Mouse (Mus musculus): ENCODE data around the gene Fcgrt. TPM values are rescaled to one million over a fixed set of nuclear protein-coding genes. Genes with fewer than 3 reads are reported as not detected.

Fcgrt gene
- total and polyA plus RNA-seq, 3 experiments: 0.13 to 0.16 TPM; not detected in 1

GRCm38 (mm10) chr7:45062239-45062835 lies 41.3 kb downstream of the Fcgrt start, which contains the start of the genes Nosip and Prrg2 (continued):
- TF ChIP-seq KAT2A (IDR thresholded peaks at IDR 0.05; ENCODE audit: insufficient replicate concordance, low read length) (peak; percentile 84; the same call in 1 of the 2 replicates), ETS1 (conservative IDR thresholded peaks at IDR 0.05; ENCODE audit: low read depth, low read length) (peak; percentile 54; the same call in 1 of the 2 replicates), IRF4 (IDR thresholded peaks at IDR 0.05; ENCODE audit: low read depth, low read length) (peak; percentile 81), E2F4 (IDR thresholded peaks at IDR 0.05; ENCODE audit: insufficient replicate concordance, low read depth, low read length) (peak; percentile 83; the same call in 1 of the 2 replicates), TCF12 (IDR thresholded peaks at IDR 0.05; ENCODE audit: low read depth, low read length) (peak; percentile 91), MAX (IDR thresholded peaks at IDR 0.05; ENCODE audit: low read length) (peak; percentile 59; the same call in 1 of the 2 replicates), BHLHE40 (IDR thresholded peaks at IDR 0.05; ENCODE audit: low read depth, low read length) (peak; percentile 61), ZNF384 (IDR thresholded peaks at IDR 0.05; ENCODE audit: low read depth, low read length) (no peak; the same call in 1 of the 2 replicates)

DNA sequence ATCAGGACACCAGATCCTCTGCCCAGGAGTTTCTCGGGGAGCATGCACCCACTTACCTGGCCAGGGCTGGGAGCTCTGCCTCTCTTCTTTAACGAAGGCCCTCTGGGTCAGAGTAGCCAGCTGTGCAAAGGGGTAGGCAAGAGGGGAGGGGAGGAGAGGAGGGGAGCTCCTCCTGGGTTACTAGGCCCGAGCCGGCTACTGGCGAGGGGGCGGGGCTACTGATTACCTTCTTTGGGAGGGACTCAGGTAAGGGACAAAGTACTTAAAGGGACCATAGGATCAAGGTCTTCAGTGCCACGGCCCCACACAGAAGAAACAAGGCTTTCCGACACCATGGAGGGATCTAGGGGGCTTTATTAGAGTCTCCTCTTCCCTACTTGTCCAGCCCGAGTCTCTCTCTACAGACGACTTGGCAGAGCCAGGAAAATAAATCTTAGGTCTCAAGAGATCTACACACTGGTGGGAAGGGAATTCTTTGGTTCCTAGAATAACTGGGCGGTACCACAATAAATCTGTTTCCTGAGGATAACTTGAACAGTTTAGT lies 42.0 kb downstream of the Fcgrt start:
- in situ Hi-C loops (cut with MboI; ENCODE audit: low pct_ligation_motif_present, low pct_unique_long_range_greater_than_20kb, low sequenced_read_pairs): no loop called here
- Histone ChIP-seq H3K4me2 (ENCODE audit: insufficient read depth, low read depth, poor library complexity, severe bottlenecking) (peak overlapping the region; percentile 76), H3K9me3 (replicated peaks; ENCODE audit: low read length) (no peaks in the 10 kb centered on the region), H3K79me2 (replicated peaks; ENCODE audit: control insufficient read depth, extremely low read depth, insufficient read depth, poor library complexity, severe bottlenecking) (peaks cover 33% of the 10 kb centered on the region), H3K4me1 (ENCODE audit: control insufficient read depth in 1 of 2, insufficient read depth in 2 of 2) (peaks cover 5 to 43% of the 10 kb centered on the region in 2 experiments), H3K36me3 (replicated peaks in 1 of 2; ENCODE audit: control insufficient read depth in 1 of 2, insufficient read depth in 1 of 2, low read length in 1 of 2) (peaks cover 0 to 26% of the 10 kb centered on the region in 2 experiments), H3K27ac (ENCODE audit: insufficient read depth, low read depth) (no peak overlapping the region), H3K4me3 (replicated peaks in 1 of 3; ENCODE audit: low read depth in 2 of 3, low read length in 2 of 3, poor library complexity in 1 of 3) (peak overlapping the region; percentile 21 to 99 (median 82)), H3K27me3 (replicated peaks) (no peaks in the 10 kb centered on the region), H3K9ac (ENCODE audit: insufficient read depth, low read depth) (peak overlapping the region; percentile 53)
- peak; percentile 24 for DNase-seq (ENCODE audit: extremely low read depth)
- TF ChIP-seq ETS1 (conservative IDR thresholded peaks at IDR 0.05; ENCODE audit: low read depth, low read length) (no peak), CHD1 (IDR thresholded peaks at IDR 0.05; ENCODE audit: low read depth, low read length) (no peak), ZNF384 (IDR thresholded peaks at IDR 0.05; ENCODE audit: low read depth, low read length) (no peak), SMC3 (IDR thresholded peaks at IDR 0.05; ENCODE audit: low read depth, low read length) (no peak), GABPA (IDR thresholded peaks at IDR 0.05; ENCODE audit: insufficient replicate concordance, low read depth, low read length) (no peak), E2F4 (IDR thresholded peaks at IDR 0.05; ENCODE audit: insufficient replicate concordance, low read depth, low read length) (no peak), NRF1 (IDR thresholded peaks at IDR 0.05; ENCODE audit: low read depth, low read length) (no peak), PAX5 (IDR thresholded peaks at IDR 0.05; ENCODE audit: low read length) (no peak), EP300 (IDR thresholded peaks at IDR 0.05; ENCODE audit: low read length) (no peak), SIN3A (IDR thresholded peaks at IDR 0.05; ENCODE audit: low read length) (no peak)
- dilution Hi-C loops (cut with MboI; ENCODE audit: extremely low pct_ligation_motif_present, extremely low pct_unique_long_range_greater_than_20kb, low sequenced_read_pairs): no loop called here

DNA sequence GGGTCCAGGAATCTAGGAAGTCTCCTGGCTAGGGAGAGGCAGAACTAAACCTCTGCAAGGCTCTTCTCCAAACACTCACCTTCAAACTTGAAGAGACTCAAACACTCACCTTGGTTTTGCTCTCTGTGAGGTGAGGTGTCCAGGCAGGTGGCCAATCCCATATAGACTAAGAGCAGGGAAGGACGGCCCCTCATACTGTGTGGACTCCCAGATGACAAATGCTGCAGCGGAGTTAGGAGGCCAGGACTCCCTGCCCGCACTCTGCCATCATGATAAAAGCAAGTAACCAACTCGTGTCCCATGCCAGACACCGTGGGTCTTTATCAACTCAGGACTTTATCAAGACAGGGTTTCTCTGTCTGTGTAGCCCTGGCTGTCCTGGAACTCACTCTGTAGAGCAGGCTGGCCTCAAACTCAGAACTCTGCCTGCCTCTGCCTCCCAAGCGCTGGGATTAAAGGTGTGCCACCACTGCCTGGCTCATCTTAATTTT lies 43.0 kb downstream of the Fcgrt start:
- Histone ChIP-seq H3K4me2 (ENCODE audit: insufficient read depth, low read depth, poor library complexity, severe bottlenecking) (no peak overlapping the region), H3K27me3 (replicated peaks) (no peaks in the 10 kb centered on the region), H3K9ac (ENCODE audit: insufficient read depth, low read depth) (0 out of 2 replicates have a peak overlapping the region, but pooled peaks have one; percentile 53), H3K36me3 (replicated peaks in 1 of 2; ENCODE audit: control insufficient read depth in 1 of 2, insufficient read depth in 1 of 2, low read length in 1 of 2) (peaks cover 0 to 20% of the 10 kb centered on the region in 2 experiments), H3K9me3 (replicated peaks; ENCODE audit: low read length) (no peaks in the 10 kb centered on the region), H3K27ac (ENCODE audit: insufficient read depth, low read depth) (no peak overlapping the region), H3K79me2 (replicated peaks; ENCODE audit: control insufficient read depth, extremely low read depth, insufficient read depth, poor library complexity, severe bottlenecking) (peaks cover 30% of the 10 kb centered on the region), H3K4me3 (replicated peaks in 1 of 3; ENCODE audit: low read depth in 2 of 3, low read length in 2 of 3, poor library complexity in 1 of 3) (no peak overlapping the region), H3K4me1 (ENCODE audit: control insufficient read depth in 1 of 2, insufficient read depth in 2 of 2) (peaks cover 5 to 45% of the 10 kb centered on the region in 2 experiments)
- DNase-seq (ENCODE audit: extremely low read depth): no peak
- TF ChIP-seq EP300 (IDR thresholded peaks at IDR 0.05; ENCODE audit: low read length) (no peak), TBP (conservative IDR thresholded peaks at IDR 0.05; ENCODE audit: low read depth, low read length) (no peak), MEF2A (IDR thresholded peaks at IDR 0.05; ENCODE audit: borderline replicate concordance, low read depth, low read length) (no peak), MXI1 (IDR thresholded peaks at IDR 0.05; ENCODE audit: low read depth, low read length) (no peak), UBTF (IDR thresholded peaks at IDR 0.05; ENCODE audit: low read depth, low read length) (no peak), KAT2A (IDR thresholded peaks at IDR 0.05; ENCODE audit: insufficient replicate concordance, low read length) (no peak), MAX (IDR thresholded peaks at IDR 0.05; ENCODE audit: low read length) (no peak), CHD2 (IDR thresholded peaks at IDR 0.05; ENCODE audit: low read length) (no peak), ZKSCAN1 (IDR thresholded peaks at IDR 0.05; ENCODE audit: borderline replicate concordance, low read depth, low read length) (no peak), BHLHE40 (IDR thresholded peaks at IDR 0.05; ENCODE audit: low read depth, low read length) (no peak), USF2 (conservative IDR thresholded peaks at IDR 0.05; ENCODE audit: low read depth, low read length) (no peak)
- in situ Hi-C loops (cut with MboI; ENCODE audit: low pct_ligation_motif_present, low pct_unique_long_range_greater_than_20kb, low sequenced_read_pairs) (no loop called here), dilution Hi-C loops (cut with MboI; ENCODE audit: extremely low pct_ligation_motif_present, extremely low pct_unique_long_range_greater_than_20kb, low sequenced_read_pairs) (no loop called here)
